Mouse (Mus musculus) T-helper 17 cell (primary cell): ENCODE results near the gene Lcn9.
"Not testable (repeated sequence)": the region's sequence is repeated elsewhere in the genome, so short reads cannot be mapped to it uniquely, and the experiment has no call there.

ENCODE experiments used
- in situ Hi-C, 2 experiments: fragments of 300-600 bp; cut with MboI, MseI; formaldehyde crosslinking; loops; 1 replicate in 1 of 2; 2 replicates in 1 of 2; pipeline ENCODE4 v1.15.1; 2025; ENCODE audit warnings: high pct_unique_total_duplicates in 2 of 2

Lcn9 gene

GRCm38 (mm10) chr2:25822806-25823205 is at the start of gene Lcn9:
TSS of gene Lcn9 (plus strand) at chr2:25823153.
- in situ Hi-C loops: no loop called here

- in situ Hi-C loops: no loop called here
These were observed 49.4 kb upstream of the Lcn9 start for GRCm38 (mm10) chr2:25773507-25773906.

- in situ Hi-C loops: no loop called here
These were observed 48.3 kb upstream of the Lcn9 start for GRCm38 (mm10) chr2:25774640-25775039.

GRCm38 (mm10) chr2:25775991-25776390 is 47.0 kb upstream of the Lcn9 start:
- in situ Hi-C loops: no loop called here

- in situ Hi-C loops: no loop called here
These were observed 46.2 kb upstream of the Lcn9 start, which contains the start of gene Lcn11 for GRCm38 (mm10) chr2:25776717-25777116. TSS of gene Lcn11 (plus strand) at chr2:25777017.

- in situ Hi-C loops: no loop called here
These were observed 43.9 kb upstream of the Lcn9 start for GRCm38 (mm10) chr2:25779076-25779475.

- in situ Hi-C loops: loop anchor here in 1 of 2 experiments (10.0 kb wide), 1 partner anchor 666 kb away; no protein-coding TSS in a partner anchor
These were observed 42.0 kb upstream of the Lcn9 start for GRCm38 (mm10) chr2:25780921-25781320.

- in situ Hi-C loops: loop anchor here in 1 of 2 experiments (10.0 kb wide), 1 partner anchor 667 kb away; no protein-coding TSS in a partner anchor
These were observed 41.0 kb upstream of the Lcn9 start, which contains the start of gene Gm13539 for GRCm38 (mm10) chr2:25781957-25782356. TSS of gene Gm13539 (plus strand) at chr2:25782257.

GRCm38 (mm10) chr2:25785573-25786322 is 37.2 kb upstream of the Lcn9 start:
- in situ Hi-C loops: loop anchor here in 1 of 2 experiments (10.0 kb wide), 1 partner anchor 671 kb away; no protein-coding TSS in a partner anchor

GRCm38 (mm10) chr2:25789092-25789491 is 33.9 kb upstream of the Lcn9 start:
- in situ Hi-C loops: loop anchor here in 1 of 2 experiments (10.0 kb wide), 1 partner anchor 674 kb away; no protein-coding TSS in a partner anchor

GRCm38 (mm10) chr2:25797635-25798034 is 25.3 kb upstream of the Lcn9 start:
- in situ Hi-C loops: no loop called here

- in situ Hi-C loops: no loop called here
These were observed 24.9 kb upstream of the Lcn9 start for GRCm38 (mm10) chr2:25798065-25798464.

- in situ Hi-C loops: no loop called here
These were observed 11.2 kb upstream of the Lcn9 start for GRCm38 (mm10) chr2:25811711-25812110.

GRCm38 (mm10) chr2:25813364-25813763 is 9.6 kb upstream of the Lcn9 start:
- in situ Hi-C loops: no loop called here

- in situ Hi-C loops: not testable (repeated sequence)
These were observed 7.2 kb upstream of the Lcn9 start, which contains the start of gene Glt6d1 for GRCm38 (mm10) chr2:25815748-25816147. TSS of gene Glt6d1 (minus strand) at chr2:25815848.

GRCm38 (mm10) chr2:25824751-25825150 is 1.8 kb downstream of the Lcn9 start:
- in situ Hi-C loops: loop anchor here (5.0 kb wide), 2 partner anchors 57 to 952 kb away; partner anchors contain the start of gene Lcn3 (in 1 of the 2)

GRCm38 (mm10) chr2:25828344-25828947 is 5.5 kb downstream of the Lcn9 start:
- in situ Hi-C loops: loop anchor here (5.0 kb wide), 2 partner anchors 61 to 956 kb away; partner anchors contain the start of gene Lcn3 (in 1 of the 2)

- in situ Hi-C loops: no loop called here
These were observed 7.8 kb downstream of the Lcn9 start for GRCm38 (mm10) chr2:25830786-25831185.

- in situ Hi-C loops: no loop called here
These were observed 13.3 kb downstream of the Lcn9 start for GRCm38 (mm10) chr2:25836291-25836690.

- in situ Hi-C loops: no loop called here
These were observed 19.2 kb downstream of the Lcn9 start for GRCm38 (mm10) chr2:25842161-25842560.

GRCm38 (mm10) chr2:25842758-25843157 is 19.8 kb downstream of the Lcn9 start:
- in situ Hi-C loops: no loop called here

- in situ Hi-C loops: no loop called here
These were observed 21.1 kb downstream of the Lcn9 start for GRCm38 (mm10) chr2:25844097-25844496.
